Mouse (Mus musculus) frontal cortex, postnatal 25 days (tissue): ENCODE data around the gene Phykpl.
"Not testable (repeated sequence)": the region's sequence is repeated elsewhere in the genome, so short reads cannot be mapped to it uniquely, and the experiment has no call there.

Experiments used
- DNase-seq, 2 experiments: peaks; one replicate each; pipeline ENCODE4 v3.0.0; 2022; ENCODE audit warnings: low spot score in 2 of 2

The Phykpl gene

GRCm38 (mm10) chr11:51617693-51618092 lies 33.1 kb downstream of the Phykpl start:
- peak in 1 of 2 experiments; percentile 59 for DNase-seq

DNA sequence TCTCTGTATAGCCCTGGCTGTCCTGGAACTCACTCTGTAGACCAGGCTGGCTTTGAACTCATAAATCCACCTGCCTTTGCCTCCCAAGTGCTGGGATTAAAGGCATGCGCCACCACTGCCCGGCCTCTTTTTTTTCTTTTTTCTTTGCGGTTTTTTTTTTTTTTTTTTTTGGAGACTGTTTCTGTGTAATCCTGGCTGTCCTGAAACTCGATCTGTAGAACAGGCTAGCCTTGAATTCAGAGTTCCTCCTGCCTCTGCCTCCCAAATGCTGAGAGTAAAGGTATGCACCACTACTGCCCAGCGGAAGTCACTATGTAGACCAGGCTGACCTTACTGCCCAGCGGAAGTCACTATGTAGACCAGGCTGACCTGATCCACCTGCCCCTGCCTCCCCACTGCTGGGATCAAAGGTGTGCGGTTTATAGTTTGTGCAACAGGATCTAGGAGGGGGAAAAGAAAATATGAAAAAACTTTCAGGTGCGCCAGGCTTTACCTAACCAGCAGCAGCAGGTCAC lies 34.4 kb downstream of the Phykpl start:
- no peak for DNase-seq

GRCm38 (mm10) chr11:51619409-51620060 lies 35.0 kb downstream of the Phykpl start, which contains the start of gene Nhp2:
TSS of gene Nhp2 (plus strand) at chr11:51619735.
- DNase-seq = peak; percentile 74 to 85

DNA sequence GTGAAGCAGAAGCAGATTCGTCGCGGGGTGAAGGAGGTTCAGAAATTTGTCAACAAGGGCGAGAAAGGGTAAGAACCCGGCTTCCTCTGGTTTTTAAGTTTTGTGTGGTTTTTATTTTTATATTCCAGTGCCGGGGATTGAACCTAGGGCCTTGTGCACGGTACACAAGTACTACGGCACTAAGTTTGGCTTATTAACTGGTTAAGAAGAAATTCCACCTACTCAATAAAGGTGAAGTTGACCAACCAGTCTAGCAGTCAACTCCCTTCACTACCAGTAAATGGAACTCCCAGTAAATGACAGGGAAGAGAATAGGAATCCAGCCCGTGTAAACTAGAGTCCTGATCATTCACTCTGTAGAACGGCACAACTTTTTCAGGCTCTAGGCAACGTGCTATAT lies 35.5 kb downstream of the Phykpl start:
- DNase-seq = no peak

DNA sequence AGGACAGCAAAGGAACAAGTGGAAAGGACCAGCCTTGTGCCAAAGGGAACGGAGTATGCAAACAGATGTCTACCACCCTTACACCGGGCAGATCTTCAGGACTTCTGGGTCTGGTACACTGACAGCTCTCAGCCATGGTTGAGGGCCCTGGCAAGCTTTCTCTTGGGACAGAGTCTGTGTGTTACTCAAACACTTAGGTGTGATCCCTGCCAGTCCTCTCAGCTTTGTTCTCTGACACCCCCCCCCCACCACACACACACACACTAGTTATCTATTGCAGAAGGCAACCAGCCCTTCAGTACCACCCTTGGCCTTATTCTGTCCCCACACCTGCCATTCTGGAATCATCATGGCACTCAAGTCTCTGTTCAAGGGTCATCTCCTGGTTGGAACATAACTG lies 37.2 kb downstream of the Phykpl start:
- no peak for DNase-seq

- DNase-seq = peak; percentile 46 to 63
Observed at GRCm38 (mm10) chr11:51622971-51623491, 38.5 kb downstream of the Phykpl start.

DNA sequence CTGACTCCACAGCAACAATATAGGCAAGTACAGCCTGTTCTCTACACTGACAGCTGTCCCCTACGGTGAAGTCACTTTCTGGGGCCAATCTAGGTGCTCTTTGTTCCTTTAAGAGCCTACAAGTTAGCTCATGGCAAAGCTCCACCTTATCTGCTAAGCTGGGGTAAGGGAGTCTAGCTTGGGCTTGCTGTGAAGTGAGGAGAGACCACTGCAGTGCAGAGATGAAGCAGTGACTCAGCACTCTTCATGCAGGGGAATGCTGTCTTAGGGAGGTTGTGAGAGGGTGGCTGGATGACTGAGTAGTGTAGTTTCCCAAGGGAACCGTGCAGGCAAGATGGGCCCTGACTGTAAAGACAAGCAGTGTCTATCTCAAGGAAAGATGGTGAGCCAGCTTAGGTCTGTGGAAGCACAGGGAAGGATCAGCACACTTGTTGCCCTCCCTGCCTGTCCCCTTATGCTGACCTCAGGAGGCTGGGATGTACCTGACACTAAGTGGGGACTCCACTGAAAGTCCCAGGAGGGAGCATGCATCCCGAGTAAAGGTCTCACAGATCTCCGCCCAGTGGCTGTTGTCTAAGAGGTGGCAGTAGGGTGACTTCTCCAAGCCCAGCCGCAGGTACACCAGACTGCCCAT lies 40.7 kb downstream of the Phykpl start:
- no peak for DNase-seq

DNA sequence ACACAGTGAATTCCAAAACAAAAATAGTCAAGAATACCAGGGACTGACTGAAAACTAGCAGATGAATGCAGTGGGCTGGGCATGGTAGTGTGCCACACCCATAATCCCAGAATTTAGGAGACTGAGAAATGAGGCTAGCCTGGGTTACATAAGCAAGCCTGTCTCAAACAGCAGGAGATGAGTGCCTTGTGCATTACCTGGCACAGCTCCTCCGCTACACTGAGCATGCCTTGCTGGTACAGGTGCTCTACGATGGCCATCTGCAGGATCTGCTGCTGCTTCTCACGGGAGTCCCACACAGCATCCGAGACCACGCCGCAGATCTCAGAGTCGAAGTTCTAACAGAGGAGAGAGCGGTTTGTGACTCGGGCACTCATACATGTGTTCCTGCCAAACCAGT lies 42.9 kb downstream of the Phykpl start:
- DNase-seq = no peak

DNA sequence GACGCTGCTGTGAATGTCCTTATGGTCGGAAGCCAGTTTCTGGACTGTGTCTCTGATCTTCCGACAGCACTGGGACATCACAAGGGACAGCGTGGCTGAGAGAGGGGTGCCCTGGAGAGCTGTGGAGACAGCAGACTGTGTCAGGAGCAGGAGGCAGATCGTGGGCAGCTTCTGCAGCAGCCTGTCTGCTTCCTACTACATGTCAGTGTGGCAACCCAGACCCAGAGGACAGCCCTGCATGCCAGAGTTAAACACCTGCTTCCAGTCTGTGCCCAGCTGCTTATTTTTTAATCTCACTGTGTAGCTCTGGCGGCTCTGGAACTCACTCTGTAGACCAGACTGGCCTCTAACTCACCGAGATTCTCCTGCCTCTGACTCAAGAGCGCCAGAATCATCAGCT lies 43.4 kb downstream of the Phykpl start:
- DNase-seq = no peak

- no peak for DNase-seq
Observed at GRCm38 (mm10) chr11:51629651-51630314, 45.2 kb downstream of the Phykpl start.

GRCm38 (mm10) chr11:51632130-51632753 lies 47.7 kb downstream of the Phykpl start:
- DNase-seq = no peak

- not testable (repeated sequence) for DNase-seq
Observed at GRCm38 (mm10) chr11:51633200-51633599, 48.6 kb downstream of the Phykpl start.

- DNase-seq = no peak
Observed at GRCm38 (mm10) chr11:51633721-51634120, 49.2 kb downstream of the Phykpl start.

DNA sequence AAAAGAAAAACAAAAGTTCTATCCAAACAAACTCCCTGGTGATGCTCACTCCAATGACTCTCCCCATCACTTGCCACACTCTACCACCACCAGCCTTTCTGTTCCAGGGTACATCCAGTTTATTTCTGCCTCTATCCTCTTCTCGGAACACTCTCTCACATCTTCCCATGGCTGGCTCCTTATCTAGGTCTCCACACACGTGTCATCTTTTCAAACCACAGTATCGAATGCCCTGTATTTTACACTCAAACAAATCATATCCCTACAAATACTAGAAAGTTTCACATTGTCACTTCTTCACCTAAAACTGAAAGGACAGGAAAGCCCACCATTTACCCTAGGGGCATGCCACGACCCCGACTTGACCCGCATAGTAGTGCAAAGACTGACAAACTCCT lies 50.6 kb downstream of the Phykpl start:
- DNase-seq = no peak

DNA sequence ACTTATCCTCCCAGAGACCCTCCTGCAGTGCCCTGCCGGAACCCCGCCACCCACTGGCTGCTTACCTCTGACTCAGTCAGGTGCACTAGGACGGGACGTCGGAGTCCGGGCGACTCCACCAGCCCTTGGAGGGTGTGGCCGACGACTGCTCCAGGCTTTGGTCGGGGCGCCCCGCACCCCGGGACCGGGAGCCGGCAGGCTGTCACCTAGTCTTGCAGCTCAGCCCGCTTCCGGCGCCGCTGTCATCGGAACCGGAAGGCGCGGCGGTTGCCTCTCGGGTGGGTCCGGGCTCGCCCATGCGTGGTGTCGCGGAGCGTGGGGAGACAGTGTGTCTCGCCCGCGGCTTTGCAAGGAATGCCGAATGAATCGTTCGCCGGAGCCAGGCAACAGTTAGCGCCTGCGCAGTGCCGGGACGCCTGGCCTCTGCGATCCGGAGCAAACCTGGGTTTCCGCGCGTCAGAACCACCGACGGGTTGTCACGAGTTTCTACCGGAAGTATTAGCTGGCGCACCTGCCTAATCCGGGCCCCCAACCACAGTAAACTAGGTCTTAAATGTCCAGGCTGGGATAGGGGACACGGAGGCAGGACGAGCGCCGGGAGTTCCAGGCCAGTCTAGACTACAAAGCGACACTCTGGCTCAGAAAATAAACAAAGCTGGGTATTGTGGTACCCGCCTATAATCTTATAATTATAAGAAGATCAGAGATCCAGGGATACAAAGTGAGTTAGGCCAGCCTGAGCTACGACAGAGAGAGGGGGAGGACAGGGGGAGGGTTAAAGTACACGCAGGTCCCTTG lies 51.2 kb downstream of the Phykpl start, which contains the start of gene Rmnd5b:
Gene Rmnd5b (minus strand): TSS at position 372 of the 798 bp plus-strand sequence.
- DNase-seq = peak; percentile 92

DNA sequence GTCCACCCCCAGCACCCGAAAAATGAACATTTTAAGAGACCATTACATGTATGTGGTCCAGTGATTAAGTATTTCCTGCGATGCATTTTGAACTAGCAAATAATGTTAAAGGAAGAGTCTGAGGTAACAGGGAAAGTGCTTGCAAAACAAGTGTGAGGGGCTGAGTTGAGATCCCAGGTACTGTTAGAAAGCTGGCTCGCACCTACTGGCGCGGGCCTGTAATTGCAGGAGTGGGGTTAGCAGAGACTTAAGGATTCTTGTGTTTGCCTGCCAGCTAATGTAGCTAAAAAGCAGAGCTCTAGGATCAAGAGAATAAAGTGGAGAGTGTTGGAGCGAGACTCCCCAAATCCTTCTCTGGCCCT lies 51.7 kb downstream of the Phykpl start:
- DNase-seq = no peak

DNA sequence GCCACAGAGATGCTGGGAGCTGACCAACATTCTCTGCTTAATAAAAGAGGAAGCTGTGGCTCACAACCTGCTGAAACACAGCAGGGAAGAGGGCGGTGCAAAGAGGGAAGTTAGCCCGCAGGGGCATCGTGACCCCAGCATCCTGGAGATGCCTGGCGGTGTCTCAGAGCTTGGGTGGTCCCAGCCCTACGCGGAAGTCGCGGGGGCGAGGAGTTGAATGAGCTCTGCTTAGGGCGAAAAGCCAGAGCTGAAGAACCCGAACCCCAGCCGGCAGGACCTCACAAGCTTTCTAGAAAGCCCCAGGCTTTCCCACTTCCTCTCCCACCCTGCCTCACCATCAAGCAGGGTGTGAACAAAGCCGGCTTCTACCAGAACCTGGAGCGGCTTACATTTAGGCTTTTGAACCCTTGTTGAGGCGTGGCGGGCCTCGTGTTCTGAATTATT lies 53.4 kb downstream of the Phykpl start:
- no peak for DNase-seq

DNA sequence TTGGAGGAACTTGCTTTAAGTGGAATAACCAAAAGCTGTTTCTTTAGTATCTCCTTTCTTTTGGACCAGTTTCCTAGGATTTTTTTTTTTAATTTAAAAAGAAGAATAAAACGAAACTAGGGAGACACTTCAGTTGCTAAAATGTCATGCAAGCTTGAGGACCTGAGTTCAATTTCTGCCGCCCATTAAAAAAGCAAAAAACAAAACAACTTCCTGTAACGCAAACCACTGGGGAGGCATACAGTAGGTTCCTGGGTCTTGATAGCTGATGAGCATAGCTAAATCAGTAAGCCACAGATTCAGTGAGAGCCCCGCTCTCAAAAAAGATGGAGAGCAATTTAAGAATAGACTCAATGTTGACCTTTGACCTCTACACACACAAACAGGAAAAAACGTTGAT lies 53.9 kb downstream of the Phykpl start:
- no peak for DNase-seq

DNA sequence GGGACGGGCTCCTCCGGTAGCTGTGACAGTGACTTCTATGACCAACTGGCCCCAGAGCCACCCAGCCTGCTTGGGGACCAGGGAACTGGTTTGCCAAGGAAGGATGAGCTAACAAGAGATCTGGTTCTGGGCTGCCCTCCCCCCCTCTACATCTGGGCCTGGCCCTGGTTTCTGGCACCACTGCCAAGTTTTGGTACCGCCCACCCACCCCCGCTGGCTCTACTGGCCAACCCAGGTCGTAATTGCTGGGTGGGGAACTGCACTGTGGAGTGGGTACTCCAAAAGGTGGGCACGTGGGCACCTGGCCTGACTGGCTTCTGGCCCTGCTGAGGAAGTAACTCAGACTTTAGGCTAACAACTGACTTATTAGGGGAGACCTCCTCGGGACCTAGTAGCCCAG lies 56.2 kb downstream of the Phykpl start:
- DNase-seq = no peak

- DNase-seq = no peak
Observed at GRCm38 (mm10) chr11:51643202-51643601, 58.6 kb downstream of the Phykpl start.

DNA sequence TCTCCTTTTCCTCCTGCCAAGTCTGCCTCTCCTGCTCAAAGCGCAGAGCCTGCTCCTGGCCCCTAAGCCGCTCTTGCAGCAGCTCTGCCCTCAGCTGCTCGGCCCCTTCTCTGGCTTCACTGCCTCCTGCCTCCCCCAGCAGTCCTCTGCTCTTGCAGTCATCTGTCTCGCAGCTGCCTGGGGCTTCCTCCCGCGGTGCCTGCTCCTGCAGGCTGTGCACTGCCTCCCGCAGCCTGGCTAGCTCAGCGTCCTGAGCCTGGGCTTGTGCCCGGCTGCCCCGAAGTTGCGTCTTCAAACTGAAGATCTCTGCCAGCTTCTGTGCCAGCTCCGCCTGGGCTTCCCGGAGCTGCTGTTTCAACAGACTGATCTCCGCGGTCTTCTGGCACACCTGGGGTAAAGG lies 59.2 kb downstream of the Phykpl start:
- DNase-seq = no peak
